Mouse (Mus musculus) stomach, embryonic 14.5 days (tissue): ENCODE measurements around the gene Cfi. TPM values are rescaled to one million over a fixed set of nuclear protein-coding genes. Genes with fewer than 3 reads are reported as not detected.

ENCODE experiments used
- ATAC-seq: fragments of 200-750 bp; cut with Nextera tagmentation; 2 replicates; pipeline ENCODE4 v1.8.0; 2017; ENCODE audit warnings: low read depth, moderate TSS enrichment; ENCODE audit not compliant: insufficient number of reproducible peaks, insufficient read depth, low FRiP score
- H3K27ac ChIP-seq: fragments of 300-500 bp; sonication (generic); 2 replicates; pipeline ENCODE4 v1.5.1; 2014; ENCODE audit warnings: mild to moderate bottlenecking, low read length, moderate library complexity, mixed read lengths
- H3K27me3 ChIP-seq: fragments of 300-500 bp; sonication (generic); 2 replicates; pipeline ENCODE4 v1.6.1; 2014; ENCODE audit warnings: low read length, control low read depth, mixed read lengths; ENCODE audit not compliant: control insufficient read depth, insufficient read depth
- H3K36me3 ChIP-seq: fragments of 300-500 bp; sonication (generic); 2 replicates; pipeline ENCODE4 v1.6.1; 2014; ENCODE audit warnings: mild to moderate bottlenecking, control low read depth, low read length, moderate library complexity, mixed read lengths; ENCODE audit not compliant: control insufficient read depth, insufficient read depth
- H3K4me1 ChIP-seq: fragments of 300-500 bp; sonication (generic); 2 replicates; pipeline ENCODE4 v1.6.1; 2014; ENCODE audit warnings: low read length, control low read depth, mixed read lengths; ENCODE audit not compliant: control insufficient read depth, insufficient read depth
- H3K4me2 ChIP-seq: fragments of 300-500 bp; sonication (generic); replicated peaks from 2 replicates; pipeline ENCODE4 v1.6.1; 2014; ENCODE audit warnings: low read depth, low read length, control low read depth
- H3K4me3 ChIP-seq: fragments of 300-500 bp; sonication (generic); 2 replicates; pipeline ENCODE4 v1.5.1; 2014; ENCODE audit warnings: low read depth, low read length, control low read depth
- H3K9ac ChIP-seq: fragments of 300-500 bp; sonication (generic); replicated peaks from 2 replicates; pipeline ENCODE4 v1.6.1; 2014; ENCODE audit warnings: low read depth, mild to moderate bottlenecking, control low read depth, low read length, moderate library complexity, mixed read lengths
- H3K9me3 ChIP-seq: fragments of 300-500 bp; sonication (generic); 2 replicates; pipeline ENCODE4 v1.6.1; 2016; ENCODE audit warnings: low read depth, low read length, control low read depth; ENCODE audit not compliant: control insufficient read depth
- WGBS: fragments of 180-500 bp; shearing (Covaris S2); extraction: QIAGEN DNeasy Blood & Tissue Kit; methylation state at CpG from one replicate; pipeline ENCODE4 v1.1.7; 2014; 5-methylcytosine and 5-hydroxymethylcytosine counted together
- polyA plus RNA-seq: library from polyadenylated mRNA; unstranded; fragments of >200 nt; fragmentation: Nextera tagmentation; extraction: Ambion mirVana; gene quantifications from 2 replicates; pipeline ENCODE4 v1.2.1, GENCODE M21; 2014

The Cfi gene
- polyA plus RNA-seq, 1 experiment from 2014 or later, result 67.4 TPM

DNA sequence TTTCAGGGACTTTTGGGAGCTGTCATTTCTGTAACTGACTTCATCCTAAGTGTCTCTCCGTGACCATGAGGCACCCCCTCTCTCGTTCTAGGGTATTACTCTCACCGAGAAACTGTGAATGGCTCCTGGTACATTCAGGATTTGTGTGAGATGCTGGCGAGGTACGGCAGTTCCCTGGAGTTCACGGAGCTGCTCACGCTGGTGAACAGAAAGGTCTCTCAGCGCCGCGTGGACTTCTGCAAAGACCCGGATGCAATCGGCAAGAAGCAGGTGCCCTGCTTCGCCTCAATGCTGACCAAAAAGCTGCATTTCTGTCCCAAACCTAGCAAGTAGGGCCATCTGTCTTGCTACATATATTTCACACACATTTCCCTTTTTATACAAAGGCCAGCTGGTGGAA lies 77.6 kb downstream of the Cfi start:
- Histone ChIP-seq H3K4me2 (no peak overlapping the region), H3K9me3 (no peaks in the 10 kb centered on the region), H3K9ac (no peak overlapping the region), H3K4me3 (no peak overlapping the region), H3K27me3 (no peaks in the 10 kb centered on the region), H3K4me1 (no peaks in the 10 kb centered on the region), H3K36me3 (peaks cover 37% of the 10 kb centered on the region), H3K27ac (no peak overlapping the region)
- ATAC-seq, result no peak
- 95% methylated on average over 13 of the region's 13 CpGs for WGBS

DNA sequence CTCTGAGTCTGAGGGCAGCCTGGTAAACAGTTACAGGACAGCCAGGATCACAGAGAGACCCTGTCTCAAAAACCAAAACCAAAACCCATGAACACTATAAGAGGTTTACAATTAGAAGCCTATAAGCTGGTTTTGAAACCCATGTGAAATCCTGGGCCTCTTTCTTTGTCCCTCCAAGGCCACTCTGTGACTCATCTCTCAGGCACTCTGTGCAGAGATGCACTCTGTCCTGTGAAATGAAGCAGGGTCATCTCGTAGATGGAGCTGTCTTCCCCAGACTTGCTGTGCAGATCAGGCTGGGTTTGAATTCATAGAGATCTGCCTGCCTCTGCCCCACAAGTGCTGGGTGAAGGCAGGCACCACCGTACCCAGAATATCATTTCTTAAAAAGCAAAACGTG lies 81.7 kb downstream of the Cfi start:
- no peaks in the 10 kb centered on the region for H3K27me3 ChIP-seq
- no peaks in the 10 kb centered on the region for H3K4me1 ChIP-seq
- H3K4me2 ChIP-seq, result no peak overlapping the region
- peaks cover 8% of the 10 kb centered on the region; the same call in 1 of the 2 replicates for H3K36me3 ChIP-seq
- 85% methylated on average over 3 of the region's 3 CpGs for WGBS
- H3K9me3 ChIP-seq, result no peaks in the 10 kb centered on the region
- ATAC-seq, result no peak
- no peak overlapping the region for H3K27ac ChIP-seq
- no peak overlapping the region for H3K4me3 ChIP-seq
- no peak overlapping the region for H3K9ac ChIP-seq

DNA sequence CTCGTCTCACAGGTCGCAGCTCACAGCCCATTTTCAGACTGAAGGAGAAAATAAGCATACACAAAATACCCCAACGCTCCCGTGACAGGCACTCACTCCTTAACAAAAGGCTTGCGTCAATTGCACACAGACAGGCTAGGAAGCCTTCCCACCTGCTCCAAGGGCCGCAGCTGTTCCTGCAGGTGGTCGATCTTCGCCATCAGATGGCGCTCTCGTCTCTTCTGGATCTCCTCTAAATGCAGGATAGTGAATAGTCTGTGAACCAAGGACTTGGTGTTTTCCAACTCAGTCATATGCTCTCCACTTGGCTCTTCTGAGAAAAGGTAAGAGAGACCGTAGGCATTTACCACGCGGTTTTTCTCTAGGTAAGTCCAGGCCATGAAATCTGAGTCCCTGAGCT lies 82.8 kb downstream of the Cfi start:
- Histone ChIP-seq H3K4me2 (no peak overlapping the region), H3K36me3 (peaks cover 8% of the 10 kb centered on the region; the same call in 1 of the 2 replicates), H3K27me3 (no peaks in the 10 kb centered on the region), H3K27ac (no peak overlapping the region), H3K9me3 (no peaks in the 10 kb centered on the region), H3K9ac (no peak overlapping the region), H3K4me1 (no peaks in the 10 kb centered on the region), H3K4me3 (no peak overlapping the region)
- ATAC-seq, result no peak
- 16% methylated on average over 13 of the region's 13 CpGs for WGBS

DNA sequence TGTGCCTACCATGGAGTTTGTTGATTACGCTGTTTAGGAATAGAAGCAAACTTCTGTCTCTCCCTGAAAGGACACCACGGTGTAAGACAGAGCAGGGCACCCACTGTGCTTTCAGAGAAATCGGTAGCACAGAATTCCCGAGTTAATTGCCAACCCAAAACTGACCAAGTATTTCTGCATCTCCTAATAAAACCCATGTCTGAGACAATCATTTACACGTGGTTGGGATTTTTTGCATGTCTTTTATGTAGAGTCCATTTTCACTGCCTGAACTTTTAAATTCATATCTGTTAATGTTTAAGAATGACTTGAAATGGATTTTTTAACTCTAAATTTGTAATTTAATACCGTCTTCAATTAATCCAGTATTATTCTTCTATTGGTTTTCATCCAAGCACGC lies 87.9 kb downstream of the Cfi start:
- H3K36me3 ChIP-seq, result no peaks in the 10 kb centered on the region
- no peaks in the 10 kb centered on the region for H3K27me3 ChIP-seq
- 91% methylated on average over 7 of the region's 7 CpGs for WGBS
- ATAC-seq, result no peak
- no peak overlapping the region for H3K9ac ChIP-seq
- H3K9me3 ChIP-seq, result no peaks in the 10 kb centered on the region
- H3K4me1 ChIP-seq, result no peaks in the 10 kb centered on the region
- H3K4me3 ChIP-seq, result no peak overlapping the region
- no peak overlapping the region for H3K4me2 ChIP-seq
- H3K27ac ChIP-seq, result no peak overlapping the region

Other genes starting within 250 kb of the Cfi start
- 2.0 and 2.2 TPM in 2 replicates for gene Egf, start 80.6 kb upstream of the Cfi start, polyA plus RNA-seq
- 0.16 TPM in 1 of 2 replicates, not detected in the other for gene Lrit3, start 31.9 kb upstream of the Cfi start, polyA plus RNA-seq
- not detected in 2 replicates for gene Rrh, start 13.3 kb upstream of the Cfi start, polyA plus RNA-seq
- 29.5 and 39.4 TPM in 2 replicates for gene Gar1, start 4.5 kb upstream of the Cfi start, polyA plus RNA-seq
- gene Pla2g12a, start 42.7 kb downstream of the Cfi start, polyA plus RNA-seq, result 38.5 and 50.1 TPM in 2 replicates
- 98.6 and 112 TPM in 2 replicates for gene Casp6, start 65.5 kb downstream of the Cfi start, polyA plus RNA-seq
- gene Mcub, start 134.3 kb downstream of the Cfi start, polyA plus RNA-seq, result 3.0 and 3.4 TPM in 2 replicates
- 36.8 and 37.1 TPM in 2 replicates for gene Sec24b, start 225.7 kb downstream of the Cfi start, polyA plus RNA-seq